Mouse (Mus musculus) c-Kit-positive CD71-positive TER-119-positive erythroid progenitor cells, embryonic 14.5 days (primary cell): Measurements from ENCODE around the gene Chil4.

Experiments
- DNase-seq: peaks from one replicate; pipeline ENCODE4 v3.0.0-alpha.2; 2013; ENCODE audit warnings: low spot score

Chil4 gene

DNA sequence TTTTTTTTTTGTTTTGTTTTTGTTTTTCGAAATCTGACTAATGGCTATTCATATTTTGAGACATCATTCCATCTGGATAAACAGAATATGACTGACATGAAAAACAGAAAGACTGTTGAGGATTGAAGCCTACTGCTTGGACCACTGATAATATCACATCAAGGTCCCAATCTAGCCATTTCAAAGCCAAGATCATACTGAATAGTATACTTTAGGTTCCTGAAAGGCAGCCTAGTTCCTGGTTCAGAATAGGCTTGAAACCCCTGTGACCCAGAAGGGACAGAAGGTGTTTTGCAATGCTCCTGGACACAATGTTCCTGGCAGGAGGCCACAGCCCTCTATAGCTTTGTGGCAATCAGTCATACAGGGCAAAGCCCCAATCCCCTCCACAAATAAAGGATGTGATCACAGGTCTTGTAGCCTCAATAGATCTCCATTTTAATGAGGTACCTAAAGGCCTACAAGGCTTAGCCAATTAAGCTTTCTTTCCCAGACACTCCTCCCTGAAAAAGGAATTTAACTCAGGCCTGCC is 48.7 kb downstream of the Chil4 start:
- no peak for DNase-seq

DNA sequence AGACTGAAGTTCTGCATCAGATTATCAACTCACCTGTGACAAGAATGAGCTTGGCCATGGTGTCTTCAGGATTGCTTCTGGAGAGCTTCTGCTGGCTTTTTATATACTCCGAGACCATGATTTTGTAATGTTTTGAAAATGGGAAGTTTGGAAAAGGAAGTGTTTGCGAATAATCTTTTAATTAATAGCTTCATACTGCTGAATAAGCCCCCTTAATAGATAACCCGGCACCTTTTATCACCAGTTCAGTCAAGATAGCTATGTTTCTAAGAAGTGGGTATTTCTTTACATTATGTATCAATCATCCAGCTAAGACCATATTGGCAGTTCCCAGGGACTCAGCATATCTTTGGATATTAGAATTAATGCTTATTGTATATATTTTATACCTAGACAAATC is 51.8 kb downstream of the Chil4 start, which contains the start of gene Chil3:
Gene Chil3 (minus strand): TSS at position 101 of the 400 bp plus-strand sequence.
- DNase-seq = no peak

DNA sequence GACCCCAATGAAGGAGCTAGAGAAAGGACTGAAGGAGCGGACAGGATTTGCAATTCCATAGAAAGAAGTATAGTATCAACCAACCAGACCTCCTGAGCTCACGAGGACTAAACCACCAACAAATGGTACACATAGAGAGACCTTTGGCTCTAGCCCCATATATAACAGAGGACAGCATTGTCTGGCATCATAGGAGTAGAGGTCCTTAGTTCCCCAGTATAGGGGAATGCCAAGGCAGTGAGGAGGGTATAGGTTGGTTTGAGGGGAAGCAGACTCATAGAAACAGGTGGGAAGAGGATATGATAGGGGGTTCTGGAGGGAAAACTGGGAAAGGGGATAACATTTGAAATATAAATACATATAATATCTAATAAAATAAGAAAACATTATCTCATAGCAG is 64.9 kb downstream of the Chil4 start:
- no peak for DNase-seq
